Mouse (Mus musculus) cerebellum, adult 2 months (tissue): ENCODE results near the gene Suclg1.

Experiments used
- CTCF ChIP-seq: fragments of 200-500 bp; IDR thresholded peaks from 2 replicates; pipeline ENCODE4 v1.5.1; 2011; ENCODE audit warnings: low read depth, mild to moderate bottlenecking, control low read depth, low read length, moderate library complexity, borderline replicate concordance; ENCODE audit not compliant: insufficient read depth
- POLR2A ChIP-seq: fragments of 200-500 bp; IDR thresholded peaks from 2 replicates; pipeline ENCODE4 v1.6.1; 2011; ENCODE audit warnings: low read length, control low read depth, borderline replicate concordance; ENCODE audit not compliant: insufficient read depth

- TF ChIP-seq POLR2A (no peak), CTCF (no peak)
These were observed 31.5 kb downstream of the Suclg1 start for GRCm38 (mm10) chr6:73279681-73280080.
